Mouse (Mus musculus): ENCODE measurements around the gene Itih4.

Gene Itih4

DNA sequence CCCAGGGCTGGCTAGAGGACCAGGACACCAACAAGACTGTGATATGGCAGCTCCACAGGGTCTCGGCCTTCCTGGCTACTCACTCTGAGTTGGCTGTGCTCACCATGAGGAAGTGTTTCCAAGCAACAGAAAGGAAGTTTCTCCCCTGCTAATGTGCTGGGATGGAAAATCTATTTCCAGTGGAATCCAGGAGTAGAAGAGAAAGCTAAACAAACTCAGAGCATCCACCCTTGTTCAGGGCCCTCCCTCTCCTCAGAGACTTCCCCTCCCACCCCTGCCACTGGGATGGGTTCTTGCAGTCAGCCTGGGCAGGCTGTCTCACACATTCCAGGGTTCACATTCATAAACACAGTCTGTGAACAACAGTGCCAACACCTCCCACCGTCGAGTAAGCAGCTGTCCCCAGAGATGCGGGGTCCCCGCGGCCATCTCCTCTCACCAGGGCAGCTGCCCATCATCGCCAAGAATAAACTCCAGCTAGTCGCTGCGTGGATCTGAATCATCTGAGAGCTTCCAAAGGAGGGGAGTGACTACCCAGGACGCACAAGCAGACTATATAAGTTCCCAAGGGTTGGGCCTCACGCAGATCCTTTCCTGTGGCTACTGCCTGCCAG, 7.2 kb upstream of the Itih4 start, which contains the start of gene Mustn1:
TSS of gene Mustn1 (plus strand) at position 243 of the 614 bp plus-strand sequence.
- WGBS: 19% methylated on average over 11 of the region's 11 CpGs

DNA sequence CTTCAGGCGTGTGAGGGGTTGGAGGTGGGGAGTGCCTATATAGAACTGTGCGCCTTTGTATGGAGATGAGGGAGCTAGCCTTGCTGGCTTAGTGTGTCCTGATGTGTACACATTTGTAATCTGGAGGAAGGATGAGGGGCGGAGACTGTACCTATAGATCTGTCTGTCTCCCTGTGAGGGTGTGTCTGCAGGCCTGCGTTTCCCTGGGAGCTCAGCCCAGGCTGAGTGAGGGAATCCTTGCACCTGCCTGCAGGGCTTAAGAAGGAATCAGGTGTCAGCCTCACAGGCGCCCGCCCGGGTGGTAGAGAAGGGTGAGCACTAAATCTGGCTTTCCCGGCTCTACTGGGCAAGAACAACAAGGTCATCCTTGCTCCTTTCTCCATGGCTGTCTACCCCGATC, 6.5 kb upstream of the Itih4 start:
- WGBS: 71% methylated on average over 9 of the region's 9 CpGs

DNA sequence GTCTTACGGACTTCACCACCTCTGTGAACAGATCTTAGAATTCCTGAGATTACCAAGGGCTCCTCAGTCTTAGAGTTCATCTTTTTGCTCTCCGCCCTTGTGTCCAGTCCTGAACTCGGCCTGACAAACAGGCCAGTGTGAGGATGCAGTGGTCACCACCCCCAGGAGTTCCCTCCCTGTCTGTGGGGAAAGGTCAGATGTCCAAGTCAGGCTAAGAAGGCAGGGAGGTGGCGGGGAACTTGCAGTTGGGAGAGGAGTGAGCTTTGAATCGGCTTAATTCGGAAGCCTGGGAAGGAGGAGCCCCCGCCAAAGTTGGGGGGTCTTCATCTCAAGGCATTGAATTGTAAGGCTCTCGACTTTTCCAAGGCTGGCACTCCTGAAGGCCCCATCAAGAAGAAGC, 6.0 kb upstream of the Itih4 start:
- WGBS: 81% methylated on average over 8 of the region's 8 CpGs

DNA sequence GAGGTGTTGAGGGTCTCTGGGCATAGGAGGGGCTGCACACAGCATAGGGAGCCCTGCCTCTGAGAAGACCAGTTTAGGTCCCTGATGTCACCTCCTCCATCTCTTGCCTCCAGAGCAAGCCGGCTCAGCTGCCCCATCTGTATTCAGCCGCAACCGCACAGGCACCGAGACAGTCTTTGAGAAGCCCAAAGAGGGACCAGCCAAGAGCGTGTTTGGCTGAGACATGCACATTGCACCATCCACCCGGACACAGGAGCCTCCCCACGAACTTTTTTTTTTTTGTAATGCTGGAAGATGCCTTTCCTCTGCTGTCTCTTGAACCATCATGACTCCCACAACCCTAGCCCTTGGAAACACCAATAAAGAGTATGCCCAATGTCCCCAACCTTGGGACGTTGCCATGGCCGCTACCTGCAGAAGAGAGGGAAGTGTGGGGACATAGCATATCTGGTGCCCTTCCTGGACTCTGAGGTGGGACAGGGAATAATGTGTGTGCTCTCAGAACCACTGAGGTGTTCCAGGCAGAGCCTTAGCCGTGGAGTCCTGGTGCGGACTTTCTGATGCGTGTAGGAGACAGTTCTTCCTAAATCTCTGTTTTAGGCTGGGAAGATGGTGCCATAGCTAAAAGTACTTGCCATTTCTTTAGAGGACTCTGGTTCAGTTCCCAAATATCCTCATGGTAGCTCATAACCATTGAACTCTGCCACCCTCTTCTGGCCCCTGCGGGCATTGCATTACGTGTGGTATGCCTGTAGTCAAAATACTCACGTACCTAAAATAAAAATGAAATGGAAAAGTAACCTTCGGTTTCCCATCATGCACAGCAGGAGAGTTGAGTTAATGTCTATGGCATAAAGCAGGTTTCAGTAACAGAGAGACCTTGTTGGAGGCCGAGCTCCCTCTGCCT, 5.2 kb upstream of the Itih4 start:
- WGBS: 78% methylated on average over 17 of the region's 17 CpGs

DNA sequence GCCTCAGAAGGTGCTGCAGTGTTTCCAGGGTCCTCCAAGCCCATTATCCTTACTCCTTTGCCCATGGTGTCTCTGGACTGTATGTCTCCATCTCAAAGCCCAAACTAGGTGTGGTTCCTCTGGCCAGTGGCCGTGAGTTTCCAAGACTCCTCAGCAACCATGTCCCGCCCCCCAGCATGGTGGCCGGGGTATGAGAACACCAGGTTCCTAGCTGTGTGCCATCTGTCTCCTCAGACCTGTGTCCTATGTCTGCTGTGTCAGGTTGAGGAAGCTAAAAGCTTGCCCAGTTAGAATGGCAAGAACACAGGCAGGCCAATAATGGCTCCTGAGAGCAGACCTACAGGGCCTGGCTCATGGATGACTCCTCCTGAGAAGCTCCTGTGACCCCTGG, 4.6 kb upstream of the Itih4 start:
- 89% methylated on average over 3 of the region's 3 CpGs for WGBS

DNA sequence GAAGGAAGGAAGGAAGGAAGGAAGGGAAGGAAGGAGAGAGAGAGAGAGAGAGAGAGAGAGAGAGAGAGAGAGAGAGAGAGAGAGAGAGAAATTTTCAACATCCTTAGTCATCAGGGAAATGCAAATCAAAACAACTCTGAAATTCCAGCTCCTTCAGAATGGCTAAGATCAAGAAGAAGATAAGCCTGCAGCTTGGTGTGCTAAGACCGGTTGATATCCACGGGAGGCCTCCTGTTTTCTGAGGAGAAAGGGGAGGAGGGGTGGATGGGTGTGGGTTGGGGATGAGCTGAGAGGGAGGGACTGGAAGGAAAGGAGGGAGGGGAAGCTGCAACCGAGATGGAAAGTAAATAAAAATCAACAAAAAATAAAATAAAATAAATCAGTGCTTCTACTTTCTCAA, 978 bp upstream of the Itih4 start:
- 43% methylated on average over 3 of the region's 3 CpGs for WGBS

DNA sequence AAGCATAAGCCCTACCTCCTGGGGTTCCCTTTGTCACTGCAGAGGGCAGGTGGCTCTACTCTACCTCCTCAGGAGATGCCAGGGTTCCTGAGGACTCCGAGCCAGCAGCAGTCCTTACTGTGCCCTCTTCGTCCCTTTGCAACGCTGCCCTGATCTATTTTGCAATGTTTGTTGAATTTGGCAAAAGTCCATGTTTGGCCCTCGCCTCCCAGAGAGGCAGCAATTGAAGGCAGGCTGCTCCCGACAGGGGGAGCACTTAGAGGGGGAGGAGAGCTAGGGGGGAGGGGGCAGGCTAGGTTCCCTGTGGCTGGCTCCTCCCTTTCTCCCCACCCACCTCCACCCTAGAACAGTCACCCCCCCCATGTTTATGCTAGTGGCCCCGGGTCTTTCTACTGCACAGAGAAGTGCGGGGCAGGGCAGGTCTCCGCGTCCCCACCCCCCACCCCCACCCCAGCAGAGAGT, 2.0 kb downstream of the Itih4 start:
- WGBS: 16% methylated on average over 9 of the region's 9 CpGs

DNA sequence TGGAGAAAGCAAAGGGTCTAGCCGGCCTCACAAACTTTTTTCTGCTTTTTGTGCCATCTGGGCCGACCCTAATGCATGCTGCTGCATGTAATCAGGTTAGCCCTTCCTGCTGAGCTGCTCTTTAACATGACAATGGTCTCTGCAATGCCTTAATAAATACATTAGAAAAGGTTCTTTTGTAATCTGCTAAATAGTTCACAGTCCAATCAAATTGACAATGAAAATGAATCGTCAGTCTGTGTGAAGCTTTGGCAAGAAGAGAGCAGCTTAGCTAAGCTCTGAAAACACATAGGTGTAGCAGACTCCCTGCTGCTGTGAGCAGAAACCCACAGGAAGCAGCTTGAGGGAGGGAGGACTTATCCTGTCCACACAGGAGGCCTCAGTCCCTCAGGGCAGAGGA, 13.7 kb downstream of the Itih4 start:
- WGBS: 44% methylated on average over 3 of the region's 3 CpGs

DNA sequence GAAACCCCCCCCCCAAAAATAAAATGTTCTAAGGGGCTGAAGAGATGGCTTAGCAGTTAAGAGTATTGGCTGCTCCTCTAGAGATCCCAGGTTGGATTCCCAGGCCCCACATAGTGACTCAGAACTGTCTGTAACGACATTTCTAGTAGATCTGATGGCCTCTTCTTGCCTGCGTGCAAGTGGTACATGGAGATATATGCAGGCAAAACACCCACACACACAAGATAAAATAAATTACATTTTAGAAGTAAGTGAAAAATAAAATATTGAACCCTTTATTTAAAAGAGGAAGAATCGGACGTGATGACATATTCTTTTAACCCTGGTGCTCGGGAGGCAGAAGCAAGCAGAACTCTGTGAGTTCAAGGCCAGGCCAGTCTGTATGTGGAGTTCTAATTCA, 16.4 kb downstream of the Itih4 start:
- WGBS: 79% methylated on average over 5 of the region's 5 CpGs

DNA sequence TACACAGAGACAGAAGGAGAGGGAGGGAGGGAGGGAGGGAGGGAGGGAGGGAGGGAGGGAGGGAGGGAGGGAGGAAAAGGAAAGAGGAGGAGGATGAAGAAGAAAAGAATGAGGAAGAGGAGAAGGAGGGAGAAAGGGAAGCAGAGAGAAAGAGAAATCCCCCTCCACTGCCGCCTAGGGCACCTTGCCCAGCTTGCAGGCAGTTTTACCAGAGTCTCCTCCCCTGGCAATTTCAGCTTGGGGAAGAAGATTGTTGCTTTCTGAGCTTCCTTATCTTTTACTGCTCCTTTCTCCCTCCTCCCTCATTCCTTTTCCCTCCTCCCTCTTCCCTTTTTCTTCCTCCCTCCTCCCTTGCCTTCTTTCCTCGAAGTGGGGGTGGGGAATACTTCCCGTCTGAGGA, 16.8 kb downstream of the Itih4 start:
- 69% methylated on average over 3 of the region's 3 CpGs for WGBS

DNA sequence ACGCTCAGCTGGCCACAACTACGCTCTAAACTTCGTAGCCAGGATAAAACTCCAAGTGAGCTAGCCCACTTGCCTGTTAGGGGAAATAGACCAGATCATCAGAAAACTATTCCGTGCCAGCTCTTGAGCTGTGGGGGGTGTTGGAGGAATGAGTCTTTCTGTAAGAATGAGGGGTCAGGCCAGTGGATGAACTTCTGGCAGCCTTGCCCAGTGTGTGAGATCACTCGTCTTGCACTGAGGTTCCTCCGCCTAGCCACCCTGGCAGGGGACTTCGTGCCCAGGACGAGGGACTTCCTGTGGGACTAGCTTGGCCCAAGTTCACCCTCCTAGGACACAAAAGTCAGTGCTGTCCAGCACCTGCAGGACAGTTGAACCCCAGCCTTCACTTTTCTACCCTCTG, 18.0 kb downstream of the Itih4 start:
- WGBS: 76% methylated on average over 8 of the region's 8 CpGs

DNA sequence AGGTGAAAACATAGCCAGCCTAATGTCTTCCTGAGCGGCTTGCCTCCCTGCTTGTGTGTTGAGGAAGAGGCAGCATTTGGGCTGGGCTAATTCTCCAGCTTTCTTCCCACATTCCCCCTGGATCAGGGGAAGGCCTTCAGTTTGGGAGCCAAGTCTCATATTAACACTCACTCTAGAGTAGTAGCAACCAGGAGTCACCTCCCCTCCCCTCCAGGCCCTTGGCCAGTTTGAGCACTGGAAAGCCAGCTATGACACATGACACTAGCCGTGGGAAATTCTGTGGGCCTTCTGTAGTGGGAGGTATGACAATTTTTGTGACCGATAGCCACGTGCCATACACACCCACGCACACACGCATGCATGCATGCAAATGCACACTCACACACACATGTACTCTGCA, 19.7 kb downstream of the Itih4 start:
- WGBS: 79% methylated on average over 6 of the region's 6 CpGs

DNA sequence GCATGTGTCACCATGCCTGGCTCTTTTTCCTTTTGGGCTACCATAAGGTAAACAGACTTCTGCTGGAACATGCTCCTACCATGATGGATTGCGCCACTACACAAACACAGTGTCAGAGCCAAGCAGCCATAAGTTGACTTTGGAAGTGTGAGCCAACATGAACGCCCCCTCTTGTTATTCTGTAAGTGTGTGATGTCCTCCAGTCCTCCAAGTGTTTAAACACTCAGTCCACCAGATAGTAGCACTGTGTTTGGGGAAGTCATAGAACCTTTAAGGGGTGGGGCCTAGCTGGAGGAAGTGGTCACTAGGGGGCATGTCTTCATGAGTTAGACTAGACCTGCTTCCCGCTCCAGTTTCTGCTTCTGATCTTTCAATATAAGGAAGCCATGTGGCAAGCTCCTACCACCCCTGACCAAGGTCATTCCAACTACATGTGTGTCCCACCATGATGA, 21.6 kb downstream of the Itih4 start:
- WGBS: 65% methylated on average over 3 of the region's 3 CpGs

DNA sequence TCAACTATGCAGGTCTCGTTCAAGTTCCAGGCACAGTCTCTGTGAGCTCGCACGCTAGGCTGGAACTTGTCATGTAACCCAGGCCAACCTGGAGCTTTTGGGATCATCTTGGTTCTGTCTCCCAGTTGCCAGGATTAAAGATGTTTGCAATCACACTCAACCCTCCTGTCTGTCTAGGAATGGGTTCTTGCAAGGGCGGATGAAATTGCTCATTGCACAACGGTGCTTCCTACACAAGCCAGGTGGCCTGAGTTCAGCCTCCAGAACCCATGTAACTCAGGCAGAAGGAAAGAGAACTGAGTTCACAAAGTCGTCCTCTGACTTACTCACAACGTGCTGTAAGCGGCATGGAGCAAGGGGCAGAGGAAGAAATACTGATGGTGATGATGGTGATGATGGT, 24.9 kb downstream of the Itih4 start:
- WGBS: 91% methylated on average over 8 of the region's 8 CpGs

DNA sequence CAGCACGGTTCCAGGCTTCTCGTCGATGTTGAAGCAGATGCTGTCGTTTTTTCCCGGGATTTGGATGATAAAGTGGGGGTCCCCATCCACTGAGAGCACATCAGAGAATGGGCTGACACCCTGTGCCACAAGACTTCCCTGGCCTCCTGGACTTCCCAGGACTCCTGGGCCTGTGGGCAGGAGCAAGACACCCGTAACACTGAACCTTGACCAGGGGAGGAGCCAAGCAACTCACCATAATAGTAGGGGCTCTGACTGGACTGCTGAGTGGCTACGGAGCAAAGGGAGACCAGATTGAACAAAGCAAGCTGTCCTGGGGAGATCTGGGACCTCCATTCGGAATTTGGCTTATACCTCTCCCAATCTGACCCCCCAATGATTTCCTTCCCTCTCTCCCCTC, 26.4 kb downstream of the Itih4 start:
- 89% methylated on average over 8 of the region's 8 CpGs for WGBS

DNA sequence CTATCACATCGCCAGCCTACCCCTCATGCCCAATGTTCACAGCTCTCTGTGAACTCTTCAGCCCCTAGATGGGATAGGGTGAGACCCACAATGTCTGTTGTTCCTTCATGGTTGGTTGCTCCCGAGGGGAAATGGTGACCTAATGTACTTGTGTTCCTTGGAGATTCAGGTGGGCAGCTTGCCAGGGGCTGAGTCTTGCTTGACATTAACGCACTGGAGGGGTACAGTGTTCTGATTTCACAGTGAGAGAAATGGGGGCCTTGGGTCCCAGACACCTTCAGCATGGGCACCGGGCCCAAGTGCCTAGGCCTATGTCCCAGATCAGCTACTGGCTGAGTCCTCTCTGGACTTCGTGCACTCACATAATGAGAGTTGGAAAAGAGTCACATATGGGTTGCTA, 27.1 kb downstream of the Itih4 start:
- 79% methylated on average over 5 of the region's 5 CpGs for WGBS

DNA sequence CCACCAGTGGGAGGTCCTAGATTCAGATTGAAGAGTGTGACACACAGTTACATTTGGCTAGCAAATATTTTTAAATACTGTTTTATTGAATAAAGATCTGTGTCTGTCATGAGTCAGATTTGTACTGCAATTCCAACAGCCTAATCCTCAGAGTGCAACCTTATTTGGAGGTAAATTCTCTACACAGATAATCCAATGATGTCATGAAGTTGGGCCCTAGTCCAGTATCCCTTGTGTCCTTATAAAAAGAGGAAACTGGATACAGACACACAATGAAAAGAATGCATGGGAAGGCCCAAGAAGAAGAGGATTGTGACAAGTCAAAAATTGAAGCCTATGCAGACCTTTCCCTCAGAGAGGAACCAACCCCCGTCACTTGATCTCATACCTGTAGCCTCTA, 30.2 kb downstream of the Itih4 start:
- 90% methylated on average over 1 of the region's 1 CpGs for WGBS

DNA sequence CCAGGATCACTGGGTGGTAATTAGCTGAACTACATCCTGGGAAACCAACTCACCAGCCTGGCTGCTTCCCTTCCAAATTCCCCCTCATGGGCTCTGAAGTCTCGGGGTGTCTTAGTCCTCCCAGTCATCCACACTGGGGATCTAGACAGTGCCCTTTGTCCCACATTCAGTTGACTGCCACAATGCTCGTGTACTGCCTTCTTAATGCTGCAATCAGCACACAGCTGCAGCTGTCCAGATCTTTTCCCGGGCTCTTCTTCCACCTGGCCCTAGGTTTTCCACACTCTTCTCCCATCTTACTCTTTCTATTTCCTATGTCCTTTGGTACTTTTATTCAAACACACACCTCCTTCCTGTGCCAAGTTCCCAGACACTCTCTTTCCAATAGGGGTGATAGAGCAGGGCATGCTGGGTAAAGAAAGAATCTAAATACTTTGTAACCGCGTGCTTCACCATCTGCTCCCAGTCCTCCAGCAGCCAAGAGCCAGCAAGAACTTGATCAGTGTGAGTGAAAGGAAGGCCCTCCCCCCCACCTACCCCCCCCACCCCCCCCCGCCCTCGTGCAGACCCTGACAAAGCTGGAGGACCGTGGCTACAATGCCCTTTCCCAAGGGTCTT, 35.9 kb downstream of the Itih4 start:
- 35% methylated on average over 8 of the region's 8 CpGs for WGBS

DNA sequence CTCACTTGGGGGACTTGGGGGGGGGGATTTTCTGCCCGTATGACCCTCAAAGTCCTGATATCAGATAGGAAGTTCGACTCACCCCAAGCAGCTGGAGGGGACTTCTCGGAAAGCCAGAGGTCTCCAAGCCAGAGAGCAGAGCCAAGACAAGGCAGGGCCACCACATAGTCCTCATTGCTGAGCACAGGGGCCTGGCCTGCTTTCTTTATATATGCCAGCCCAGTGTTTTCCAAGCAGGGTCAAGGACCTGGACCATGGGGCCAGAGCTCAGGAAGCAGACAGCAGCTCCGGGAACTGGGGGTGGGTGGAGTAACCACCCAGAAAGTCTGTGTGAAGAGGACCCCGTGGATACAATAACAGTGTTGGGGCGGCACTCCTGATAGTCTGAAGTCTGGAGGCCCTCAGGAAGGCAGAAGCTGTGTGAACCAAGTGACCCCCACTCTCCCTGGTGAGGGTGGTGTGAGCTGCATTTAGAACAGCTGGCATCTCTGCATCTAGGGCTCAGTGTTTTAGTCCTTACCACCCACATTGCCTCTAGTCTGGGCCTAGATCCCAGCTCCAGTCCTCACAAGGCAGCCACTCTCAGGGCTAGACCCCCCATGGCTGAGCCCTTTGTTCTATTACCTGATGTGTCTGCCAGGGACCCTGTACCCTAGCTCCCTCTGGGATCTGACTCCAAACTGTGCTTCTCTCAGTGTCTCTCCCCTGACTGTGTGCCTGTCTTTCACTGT, 37.3 kb downstream of the Itih4 start, which contains the start of gene Itih3:
TSS of gene Itih3 (minus strand) at position 386 of the 731 bp plus-strand sequence.
- 51% methylated on average over 6 of the region's 6 CpGs for WGBS

DNA sequence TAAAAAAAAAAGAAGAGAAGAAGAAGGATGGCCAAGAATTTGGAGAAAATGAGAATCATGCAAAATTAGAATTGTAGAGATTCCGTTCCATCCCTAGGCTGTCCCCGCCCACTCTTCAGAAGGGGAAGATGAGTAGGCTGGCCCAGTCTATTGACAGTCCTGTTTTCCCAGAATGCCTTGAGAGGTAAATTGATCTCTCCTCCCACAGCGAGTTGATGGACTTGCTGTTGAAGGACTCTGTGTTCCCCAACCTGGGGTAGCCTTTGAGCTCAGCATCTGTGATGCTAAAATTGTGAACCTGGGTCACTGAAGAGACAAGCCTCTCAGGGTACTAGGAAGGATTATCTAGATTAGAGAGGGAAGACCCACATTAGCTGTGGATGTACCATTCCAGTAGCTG, 39.2 kb downstream of the Itih4 start:
- WGBS: 81% methylated on average over 3 of the region's 3 CpGs

DNA sequence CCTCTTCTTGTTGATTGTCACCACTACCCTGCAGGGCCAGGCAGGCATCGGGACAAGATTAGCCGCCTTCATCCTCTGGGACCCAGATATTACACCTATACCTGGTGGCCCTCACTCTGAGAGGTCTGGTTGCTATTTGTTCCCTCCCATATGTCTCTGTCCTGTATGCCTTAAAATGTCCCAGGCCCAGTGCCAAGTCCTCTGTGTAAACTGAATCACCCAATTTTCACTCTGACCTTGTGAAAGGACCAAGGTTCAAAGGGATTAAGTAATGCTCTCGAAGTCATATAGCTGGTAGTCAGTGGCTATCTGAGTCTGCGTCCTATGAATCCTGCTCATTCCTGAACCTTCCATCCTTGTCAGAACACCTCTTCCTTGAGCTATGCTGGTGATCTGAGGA, 44.1 kb downstream of the Itih4 start:
- WGBS: 95% methylated on average over 4 of the region's 4 CpGs

DNA sequence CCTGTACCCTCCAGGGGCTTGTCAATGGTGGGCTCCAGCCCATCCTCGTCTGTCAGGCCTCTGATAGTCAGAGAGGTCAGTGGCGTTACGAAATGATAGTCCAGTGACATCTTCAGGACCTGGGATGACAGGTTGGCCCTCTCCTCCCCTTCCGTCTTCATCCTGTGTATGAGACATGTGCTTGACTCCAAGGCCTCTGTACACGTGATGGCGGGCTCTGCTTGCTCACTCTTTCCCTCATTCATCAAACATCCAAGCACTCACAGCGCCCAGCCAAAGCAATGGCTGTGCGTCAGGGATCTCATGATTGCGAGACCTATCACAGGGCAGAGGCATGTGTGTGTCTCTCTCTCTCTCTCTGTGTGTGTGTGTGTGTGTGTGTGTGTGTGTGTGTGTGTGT, 47.1 kb downstream of the Itih4 start:
- 94% methylated on average over 9 of the region's 9 CpGs for WGBS
